Mouse (Mus musculus): ENCODE measurements around the gene 1700003E16Rik. TPM values are rescaled to one million over a fixed set of nuclear protein-coding genes. Genes with fewer than 3 reads are reported as not detected.

Gene 1700003E16Rik
- total and polyA plus RNA-seq, 3 experiments = 0.15 to 0.50 TPM; not detected in 1

DNA sequence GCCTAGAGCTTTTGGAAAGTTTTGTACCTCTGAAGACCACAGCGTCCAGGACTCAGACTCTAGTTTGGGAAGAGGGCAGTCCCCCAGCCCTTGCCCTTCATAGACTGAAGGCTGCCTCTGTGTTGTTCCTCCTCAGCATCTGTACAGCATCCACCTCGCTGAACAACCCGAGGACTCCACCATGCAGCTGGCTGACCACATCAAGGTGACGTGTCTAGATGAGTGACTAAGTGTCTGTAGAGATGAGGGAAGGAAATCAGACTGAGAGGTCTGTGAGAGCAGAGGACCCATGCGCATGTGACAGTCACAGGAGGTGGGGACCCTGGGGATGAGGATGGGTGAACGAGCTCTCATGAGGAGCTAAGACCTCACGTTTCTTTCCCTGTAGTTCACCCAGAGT, 37.4 kb downstream of the 1700003E16Rik start:
- no peak for DNase-seq (ENCODE audit: low read depth, low spot score)
- Histone ChIP-seq H3K9me3 (replicated peaks; ENCODE audit: insufficient read depth, low read length) (no peaks in the 10 kb centered on the region), H3K27me3 (ENCODE audit: control insufficient read depth in 1 of 2, insufficient read depth in 2 of 2, low read length in 2 of 2) (no peaks in the 10 kb centered on the region), H3K4me3 (ENCODE audit: control insufficient read depth in 1 of 2, insufficient read depth in 1 of 2, low read depth in 2 of 2, low read length in 2 of 2) (no peak overlapping the region), H3K36me3 (ENCODE audit: control insufficient read depth in 1 of 2, insufficient read depth in 2 of 2, low read length in 2 of 2) (peaks cover 0 to 4% of the 10 kb centered on the region in 2 experiments; a peak in 1 of 4 replicates), H3K79me2 (ENCODE audit: control insufficient read depth, insufficient read depth, low read length, poor library complexity) (no peaks in the 10 kb centered on the region), H3K4me1 (ENCODE audit: control insufficient read depth in 1 of 2, insufficient read depth in 2 of 2, low read length in 2 of 2) (no peaks in the 10 kb centered on the region), H3K9ac (ENCODE audit: control insufficient read depth, low read depth, low read length, poor library complexity, severe bottlenecking) (no peak overlapping the region), H3K27ac (ENCODE audit: control insufficient read depth, low read depth, low read length) (no peak overlapping the region)
- TF ChIP-seq CHD2 (IDR thresholded peaks at IDR 0.05; ENCODE audit: low read length) (no peak), UBTF (IDR thresholded peaks at IDR 0.05; ENCODE audit: borderline replicate concordance, insufficient read depth, low read depth, low read length) (no peak), HCFC1 (IDR thresholded peaks at IDR 0.05; ENCODE audit: low read depth, low read length) (no peak), ZC3H11A (IDR thresholded peaks at IDR 0.05; ENCODE audit: low read depth, low read length) (no peak), POLR2AphosphoS5 (IDR thresholded peaks at IDR 0.05; ENCODE audit: borderline replicate concordance, low read depth, low read length) (no peak), TBP (IDR thresholded peaks at IDR 0.05; ENCODE audit: low read depth, low read length) (no peak), GATA1 (IDR thresholded peaks at IDR 0.05; ENCODE audit: low read depth, low read length) (no peak), BHLHE40 (IDR thresholded peaks at IDR 0.05; ENCODE audit: borderline replicate concordance, low read depth, low read length) (no peak), MAX (IDR thresholded peaks at IDR 0.05; ENCODE audit: low read length) (no peak), SMC3 (IDR thresholded peaks at IDR 0.05; ENCODE audit: low read depth, low read length) (no peak), RCOR1 (IDR thresholded peaks at IDR 0.05; ENCODE audit: low read depth, low read length) (no peak), EP300 (IDR thresholded peaks at IDR 0.05; ENCODE audit: low read depth in 1 of 2, low read length in 2 of 2) (no peak)

DNA sequence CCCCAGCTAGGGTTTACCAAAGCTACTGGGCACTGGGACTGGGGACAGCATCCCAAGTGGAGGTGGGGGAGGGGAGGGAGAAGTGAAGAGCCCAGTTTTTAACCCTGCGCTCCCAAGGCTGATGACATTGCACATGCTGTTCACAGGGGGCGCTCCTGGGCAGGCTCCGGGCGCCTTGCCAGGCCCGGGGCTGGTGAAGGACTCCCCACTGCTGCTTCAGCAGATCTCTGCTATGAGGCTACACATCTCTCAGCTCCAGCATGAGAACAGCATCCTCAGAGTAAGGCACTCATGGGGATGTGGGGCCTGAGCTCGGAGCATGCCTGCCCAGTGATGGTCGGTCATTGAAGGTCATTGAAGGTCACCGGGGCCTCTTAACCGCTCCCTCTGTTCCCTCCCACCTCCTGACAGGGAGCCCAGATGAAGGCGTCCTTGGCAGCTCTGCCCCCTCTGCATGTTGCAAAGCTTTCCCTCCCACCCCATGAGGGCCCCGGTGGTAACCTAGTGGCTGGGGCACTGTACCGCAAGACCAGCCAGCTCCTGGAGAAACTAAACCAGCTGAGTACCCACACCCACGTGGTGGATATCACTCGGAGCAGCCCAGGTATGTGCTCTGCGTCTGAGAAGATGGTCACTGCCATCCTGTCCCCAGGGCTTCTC, 41.3 kb downstream of the 1700003E16Rik start:
- peak; percentile 26 for DNase-seq (ENCODE audit: low read depth, low spot score)
- TF ChIP-seq ZC3H11A (IDR thresholded peaks at IDR 0.05; ENCODE audit: low read depth, low read length) (no peak), BHLHE40 (IDR thresholded peaks at IDR 0.05; ENCODE audit: borderline replicate concordance, low read depth, low read length) (no peak), CTCF (IDR thresholded peaks at IDR 0.05 in 2 of 3, conservative IDR thresholded peaks at IDR 0.05 in 1 of 3; ENCODE audit: control insufficient read depth in 1 of 3, insufficient read depth in 1 of 3, low read depth in 2 of 3, low read length in 3 of 3, poor library complexity in 1 of 3, severe bottlenecking in 1 of 3) (peak in 2 of 3 experiments; percentile 42 to 61; a peak in 4 of 6 replicates)
- Histone ChIP-seq H3K9ac (ENCODE audit: control insufficient read depth, low read depth, low read length, poor library complexity, severe bottlenecking) (no peak overlapping the region), H3K27ac (ENCODE audit: control insufficient read depth, low read depth, low read length) (no peak overlapping the region), H3K27me3 (ENCODE audit: control insufficient read depth in 1 of 2, insufficient read depth in 2 of 2, low read length in 2 of 2) (no peaks in the 10 kb centered on the region), H3K79me2 (ENCODE audit: control insufficient read depth, insufficient read depth, low read length, poor library complexity) (no peaks in the 10 kb centered on the region), H3K9me3 (replicated peaks; ENCODE audit: insufficient read depth, low read length) (no peaks in the 10 kb centered on the region), H3K4me1 (ENCODE audit: control insufficient read depth in 1 of 2, insufficient read depth in 2 of 2, low read length in 2 of 2) (no peaks in the 10 kb centered on the region), H3K4me3 (ENCODE audit: control insufficient read depth in 1 of 2, insufficient read depth in 1 of 2, low read depth in 2 of 2, low read length in 2 of 2) (no peak overlapping the region), H3K36me3 (ENCODE audit: control insufficient read depth in 1 of 2, insufficient read depth in 2 of 2, low read length in 2 of 2) (peaks cover 0 to 4% of the 10 kb centered on the region in 2 experiments; a peak in 1 of 4 replicates)

DNA sequence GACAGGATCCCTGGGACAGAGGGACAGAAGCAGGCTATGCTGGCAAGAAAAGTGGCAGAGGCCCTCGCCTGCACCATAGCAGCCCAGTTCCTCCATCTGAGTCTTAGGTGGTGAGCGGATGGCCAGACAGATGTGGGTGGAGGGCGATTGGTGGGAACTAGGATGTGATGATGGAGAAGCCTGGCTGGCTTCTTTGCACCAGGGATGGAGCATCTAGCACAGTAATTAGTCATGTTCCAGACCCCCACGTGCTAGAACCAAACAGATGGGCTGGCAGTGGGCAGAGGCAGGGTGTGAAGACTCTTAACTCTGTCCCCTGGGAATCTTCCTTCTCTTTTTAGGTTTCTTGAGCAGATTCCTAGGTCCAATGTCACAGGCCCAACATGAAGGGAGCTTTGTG, 47.1 kb downstream of the 1700003E16Rik start:
- no peak overlapping the region for H3K4me3 ChIP-seq (ENCODE audit: control insufficient read depth in 1 of 2, insufficient read depth in 1 of 2, low read depth in 2 of 2, low read length in 2 of 2)
- DNase-seq (ENCODE audit: low read depth, low spot score) = no peak
- no peaks in the 10 kb centered on the region for H3K36me3 ChIP-seq (ENCODE audit: control insufficient read depth in 1 of 2, insufficient read depth in 2 of 2, low read length in 2 of 2)
- H3K27ac ChIP-seq (ENCODE audit: control insufficient read depth, low read depth, low read length) = no peak overlapping the region
- no peaks in the 10 kb centered on the region for H3K9me3 ChIP-seq (replicated peaks; ENCODE audit: insufficient read depth, low read length)
- H3K27me3 ChIP-seq (ENCODE audit: control insufficient read depth in 1 of 2, insufficient read depth in 2 of 2, low read length in 2 of 2) = no peaks in the 10 kb centered on the region
- no peak overlapping the region for H3K9ac ChIP-seq (ENCODE audit: control insufficient read depth, low read depth, low read length, poor library complexity, severe bottlenecking)
- peaks cover 0 to 4% of the 10 kb centered on the region in 2 experiments; a peak in 1 of 4 replicates for H3K4me1 ChIP-seq (ENCODE audit: control insufficient read depth in 1 of 2, insufficient read depth in 2 of 2, low read length in 2 of 2)
- no peaks in the 10 kb centered on the region for H3K79me2 ChIP-seq (ENCODE audit: control insufficient read depth, insufficient read depth, low read length, poor library complexity)
- no peak for TF ChIP-seq MYB (IDR thresholded peaks at IDR 0.05; ENCODE audit: low read depth, low read length)
